Mouse (Mus musculus): Measurements from ENCODE around the gene Cd79a. TPM values are rescaled to one million over a fixed set of nuclear protein-coding genes. Genes with fewer than 3 reads are reported as not detected.

The Cd79a gene
- polyA plus RNA-seq, 2 experiments = 0.37 to 0.84 TPM

GRCm38 (mm10) chr7:24864156-24864555 lies 33.0 kb upstream of the Cd79a start:
- no peak for TF ChIP-seq POLR2A (IDR thresholded peaks at IDR 0.05; ENCODE audit: borderline replicate concordance, extremely low read depth, insufficient read depth, insufficient read length)
- Histone ChIP-seq H3K36me3 (ENCODE audit: control insufficient read depth, insufficient read depth, low read length) (no peaks in the 10 kb centered on the region), H3K27me3 (ENCODE audit: control insufficient read depth, insufficient read depth, low read length) (no peaks in the 10 kb centered on the region), H3K9ac (ENCODE audit: low read depth, low read length, severe bottlenecking) (no peak overlapping the region), H3K4me1 (ENCODE audit: control insufficient read depth, insufficient read depth, low read length) (no peaks in the 10 kb centered on the region), H3K4me3 (replicated peaks; ENCODE audit: low read length) (no peak overlapping the region), H3K27ac (replicated peaks; ENCODE audit: low read depth, low read length) (no peak overlapping the region), H3K4me2 (replicated peaks; ENCODE audit: low read depth, low read length, severe bottlenecking) (no peak overlapping the region), H3K9me3 (ENCODE audit: control insufficient read depth, low read length) (no peaks in the 10 kb centered on the region)
- ATAC-seq (ENCODE audit: low FRiP score, low read depth) = no peak
- 34% methylated on average over 6 of the region's 6 CpGs for WGBS
- DNase-seq (ENCODE audit: low spot score) = no peak

- no peak overlapping the region for H3K4me3 ChIP-seq (replicated peaks; ENCODE audit: low read length)
- H3K27ac ChIP-seq (replicated peaks; ENCODE audit: low read depth, low read length) = no peak overlapping the region
- no peaks in the 10 kb centered on the region for H3K36me3 ChIP-seq (ENCODE audit: control insufficient read depth, insufficient read depth, low read length)
- no peak for DNase-seq (ENCODE audit: low spot score)
- H3K9ac ChIP-seq (ENCODE audit: low read depth, low read length, severe bottlenecking) = no peak overlapping the region
- H3K9me3 ChIP-seq (ENCODE audit: control insufficient read depth, low read length) = no peaks in the 10 kb centered on the region
- peaks cover 8% of the 10 kb centered on the region; the same call in 1 of the 2 replicates for H3K27me3 ChIP-seq (ENCODE audit: control insufficient read depth, insufficient read depth, low read length)
- TF ChIP-seq POLR2A (IDR thresholded peaks at IDR 0.05; ENCODE audit: borderline replicate concordance, extremely low read depth, insufficient read depth, insufficient read length) = no peak
- no peaks in the 10 kb centered on the region for H3K4me1 ChIP-seq (ENCODE audit: control insufficient read depth, insufficient read depth, low read length)
- WGBS = 71% methylated on average over 17 of the region's 17 CpGs
- ATAC-seq (ENCODE audit: low FRiP score, low read depth) = no peak
- H3K4me2 ChIP-seq (replicated peaks; ENCODE audit: low read depth, low read length, severe bottlenecking) = no peak overlapping the region
Observed at GRCm38 (mm10) chr7:24869080-24869479, 28.1 kb upstream of the Cd79a start.

DNA sequence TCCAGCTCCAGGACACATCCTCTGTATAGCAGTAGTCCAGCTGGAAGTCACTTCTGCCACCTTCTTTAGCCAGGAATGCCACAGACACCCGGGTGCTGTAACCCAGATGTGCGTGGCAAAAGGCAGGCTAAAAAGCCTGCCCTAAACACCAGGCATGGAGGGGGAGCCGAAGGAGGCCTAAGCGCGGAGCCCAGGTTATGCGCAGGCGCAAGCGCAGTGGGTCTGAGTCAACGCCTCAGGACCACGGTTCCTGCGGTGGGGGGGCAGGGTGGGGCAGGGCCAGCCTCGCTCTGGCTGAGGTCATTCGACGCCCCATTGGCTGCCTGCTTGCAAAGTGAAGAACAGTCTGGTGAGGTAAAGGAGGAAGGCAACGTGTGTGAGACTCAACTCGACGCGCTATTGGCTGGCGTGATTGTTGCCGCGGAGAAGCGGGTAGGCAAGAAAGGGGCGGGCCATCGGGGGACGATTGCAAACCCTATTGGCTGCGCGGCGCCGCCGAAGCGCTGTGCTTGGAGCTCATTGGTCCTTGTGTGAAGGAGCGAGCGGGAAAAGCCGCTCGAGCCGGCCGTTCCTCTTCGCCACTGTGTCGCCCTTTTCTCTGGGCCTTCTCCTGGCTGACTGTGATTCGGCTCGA lies 27.5 kb upstream of the Cd79a start, which contains the start of the genes Lypd4 and Dmrtc2:
Gene Lypd4 (minus strand): TSS at position 410 of the 634 bp plus-strand sequence.
Gene Dmrtc2 (plus strand): TSS at position 526 of the 634 bp plus-strand sequence.
- Histone ChIP-seq H3K4me3 (replicated peaks; ENCODE audit: low read length) (no peak within 1 kb of the TSS), H3K9me3 (ENCODE audit: control insufficient read depth, low read length) (no peaks in the 10 kb centered on the region), H3K4me2 (replicated peaks; ENCODE audit: low read depth, low read length, severe bottlenecking) (no peak within 1 kb of the TSS), H3K9ac (ENCODE audit: low read depth, low read length, severe bottlenecking) (no peak within 1 kb of the TSS), H3K36me3 (ENCODE audit: control insufficient read depth, insufficient read depth, low read length) (no peaks in the 10 kb centered on the region), H3K27me3 (ENCODE audit: control insufficient read depth, insufficient read depth, low read length) (peaks cover 8% of the 10 kb centered on the region; the same call in 1 of the 2 replicates), H3K4me1 (ENCODE audit: control insufficient read depth, insufficient read depth, low read length) (no peaks in the 10 kb centered on the region), H3K27ac (replicated peaks; ENCODE audit: low read depth, low read length) (no peak within 1 kb of the TSS)
- ATAC-seq (ENCODE audit: low FRiP score, low read depth) (no peak), DNase-seq (ENCODE audit: low spot score) (no peak)
- 54% methylated on average over 37 of the region's 41 CpGs for WGBS
- TF ChIP-seq POLR2A (IDR thresholded peaks at IDR 0.05; ENCODE audit: borderline replicate concordance, extremely low read depth, insufficient read depth, insufficient read length) = no peak

DNA sequence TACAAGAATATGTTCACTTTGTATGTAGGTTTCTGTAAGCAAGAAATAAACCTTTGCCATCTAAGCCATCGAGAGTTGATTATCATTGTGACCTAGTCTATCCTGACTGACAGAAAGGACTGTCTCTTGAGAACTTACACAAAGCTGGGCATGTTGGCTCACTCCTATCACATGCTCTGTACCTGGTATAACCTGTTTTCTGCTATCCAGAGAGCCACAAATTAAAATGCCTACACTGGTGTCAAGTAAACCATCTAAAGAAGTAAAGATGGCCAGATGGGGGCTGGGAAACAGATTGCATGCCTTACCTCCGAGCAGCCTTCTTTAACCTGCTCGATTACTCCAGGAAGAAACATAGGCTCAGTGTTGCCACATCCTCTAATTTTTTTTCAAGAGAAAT lies 19.6 kb upstream of the Cd79a start:
- H3K9me3 ChIP-seq (ENCODE audit: control insufficient read depth, low read length) = no peaks in the 10 kb centered on the region
- no peak overlapping the region for H3K4me2 ChIP-seq (replicated peaks; ENCODE audit: low read depth, low read length, severe bottlenecking)
- no peaks in the 10 kb centered on the region for H3K4me1 ChIP-seq (ENCODE audit: control insufficient read depth, insufficient read depth, low read length)
- ATAC-seq (ENCODE audit: low FRiP score, low read depth) (no peak), DNase-seq (ENCODE audit: low spot score) (no peak)
- WGBS = 44% methylated on average over 3 of the region's 3 CpGs
- no peak overlapping the region for H3K4me3 ChIP-seq (replicated peaks; ENCODE audit: low read length)
- H3K27ac ChIP-seq (replicated peaks; ENCODE audit: low read depth, low read length) = no peak overlapping the region
- TF ChIP-seq POLR2A (IDR thresholded peaks at IDR 0.05; ENCODE audit: borderline replicate concordance, extremely low read depth, insufficient read depth, insufficient read length) = no peak
- H3K9ac ChIP-seq (ENCODE audit: low read depth, low read length, severe bottlenecking) = no peak overlapping the region
- no peaks in the 10 kb centered on the region for H3K27me3 ChIP-seq (ENCODE audit: control insufficient read depth, insufficient read depth, low read length)
- no peaks in the 10 kb centered on the region for H3K36me3 ChIP-seq (ENCODE audit: control insufficient read depth, insufficient read depth, low read length)

GRCm38 (mm10) chr7:24879620-24880019 lies 17.6 kb upstream of the Cd79a start:
- Histone ChIP-seq H3K27me3 (ENCODE audit: control insufficient read depth, insufficient read depth, low read length) (no peaks in the 10 kb centered on the region), H3K27ac (replicated peaks; ENCODE audit: low read depth, low read length) (no peak overlapping the region), H3K4me2 (replicated peaks; ENCODE audit: low read depth, low read length, severe bottlenecking) (no peak overlapping the region), H3K4me3 (replicated peaks; ENCODE audit: low read length) (no peak overlapping the region), H3K36me3 (ENCODE audit: control insufficient read depth, insufficient read depth, low read length) (no peaks in the 10 kb centered on the region), H3K9me3 (ENCODE audit: control insufficient read depth, low read length) (no peaks in the 10 kb centered on the region), H3K4me1 (ENCODE audit: control insufficient read depth, insufficient read depth, low read length) (no peaks in the 10 kb centered on the region), H3K9ac (ENCODE audit: low read depth, low read length, severe bottlenecking) (no peak overlapping the region)
- ATAC-seq (ENCODE audit: low FRiP score, low read depth) (no peak), DNase-seq (ENCODE audit: low spot score) (no peak)
- no peak for TF ChIP-seq POLR2A (IDR thresholded peaks at IDR 0.05; ENCODE audit: borderline replicate concordance, extremely low read depth, insufficient read depth, insufficient read length)
- 44% methylated on average over 2 of the region's 2 CpGs for WGBS

Data from limb, embryonic 14.5 days (tissue).